Mouse (Mus musculus) heart, adult 2 months (tissue): ENCODE measurements around the gene Fam155a.

Source experiments
- CTCF ChIP-seq: fragments of 200-600 bp; IDR thresholded peaks from 2 replicates; pipeline ENCODE4 v1.8.1; 2022; ENCODE audit warnings: antibody characterized with exemption, mild to moderate bottlenecking, moderate library complexity
- EP300 ChIP-seq: fragments of 200-500 bp; IDR thresholded peaks from 2 replicates; pipeline ENCODE4 v1.6.1; 2011; ENCODE audit warnings: low read depth, low read length, control low read depth; ENCODE audit not compliant: insufficient read depth
- POLR2A ChIP-seq: fragments of 200-500 bp; IDR thresholded peaks from 2 replicates; pipeline ENCODE4 v1.6.1; 2011; ENCODE audit warnings: mild to moderate bottlenecking, low read depth, low read length, control low read depth; ENCODE audit not compliant: insufficient read depth

DNA sequence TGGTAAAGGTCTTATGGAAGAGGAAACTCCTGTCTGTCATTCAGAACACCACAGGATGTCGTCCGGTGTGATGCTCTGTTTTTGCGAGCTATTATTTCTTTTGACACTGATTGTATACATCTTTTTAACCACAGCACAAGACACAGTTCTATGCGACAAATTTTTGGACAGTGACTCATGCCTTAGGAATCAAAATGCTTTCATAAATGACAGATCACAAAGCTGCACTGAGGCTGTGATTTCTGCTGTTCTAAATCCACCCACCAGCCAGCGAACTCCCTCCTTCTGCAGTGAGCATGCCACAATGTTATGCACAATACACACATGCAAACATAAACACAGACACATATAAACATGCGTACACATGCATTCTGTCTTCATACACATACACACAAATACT, 224.5 kb downstream of the Fam155a start:
- TF ChIP-seq CTCF (no peak), EP300 (no peak), POLR2A (no peak)
